Mouse (Mus musculus) embryo, embryonic 9.5 days (tissue): Measurements from ENCODE around the gene Meltf.
A peak's percentile ranks its signal among the peaks of the same experiment; 100 is the strongest.
"Not testable (repeated sequence)": the region's sequence is repeated elsewhere in the genome, so short reads cannot be mapped to it uniquely, and the experiment has no call there.

Experiments
- DNase-seq: peaks from one replicate; pipeline ENCODE4 v3.0.0-alpha.2; 2017; ENCODE audit errors: extremely low spot score

The Meltf gene

GRCm38 (mm10) chr16:31933751-31934549 lies 55.3 kb downstream of the Meltf start, which contains the start of gene Pigz:
TSS of gene Pigz (plus strand) at chr16:31933851.
- peak; percentile 35 for DNase-seq

- peak; percentile 29 for DNase-seq
Measured at GRCm38 (mm10) chr16:31934550-31935010, 56.0 kb downstream of the Meltf start.

- DNase-seq = peak; percentile 35
Measured at GRCm38 (mm10) chr16:31935091-31935979, 56.7 kb downstream of the Meltf start.

GRCm38 (mm10) chr16:31936568-31936967 lies 58.0 kb downstream of the Meltf start:
- no peak for DNase-seq

- DNase-seq = no peak
Measured at GRCm38 (mm10) chr16:31938856-31939255, 60.2 kb downstream of the Meltf start.

GRCm38 (mm10) chr16:31940586-31940985 lies 62.0 kb downstream of the Meltf start:
- no peak for DNase-seq

GRCm38 (mm10) chr16:31943980-31944379 lies 65.4 kb downstream of the Meltf start:
- peak; percentile 73 for DNase-seq

- DNase-seq = no peak
Measured at GRCm38 (mm10) chr16:31944698-31945255, 66.2 kb downstream of the Meltf start.

- no peak for DNase-seq
Measured at GRCm38 (mm10) chr16:31945372-31945771, 66.8 kb downstream of the Meltf start.

GRCm38 (mm10) chr16:31945986-31946385 lies 67.4 kb downstream of the Meltf start:
- not testable (repeated sequence) for DNase-seq

GRCm38 (mm10) chr16:31947333-31947732 lies 68.7 kb downstream of the Meltf start:
- DNase-seq = no peak

GRCm38 (mm10) chr16:31947901-31948316 lies 69.3 kb downstream of the Meltf start:
- DNase-seq = no peak

- DNase-seq = peak; percentile 96
Measured at GRCm38 (mm10) chr16:31948345-31948774, 69.8 kb downstream of the Meltf start, which contains the start of the genes 0610012G03Rik and Ncbp2. TSS of gene 0610012G03Rik (minus strand) at chr16:31948494. TSS of gene Ncbp2 (plus strand) at chr16:31948513.
